11 mouse cellular contexts compared by ENCODE assay signal in genomic region chr1:25033155-25034095, GRCm38 (mm10).
A peak's percentile ranks its signal among the peaks of the same experiment; 100 is the strongest.
DNase-seq lines count a peak whose midpoint lies in the region; ATAC-seq and TF ChIP-seq lines count a peak whose summit lies in the region.
"Had no signal": no experiment of that assay in that cellular context is flagged by ENCODE, and none has a peak within 500 bp of the region (broad histone marks: within the 10 kb centered on the region; RNA-seq: fewer than 3 reads in every experiment).

No protein-coding gene starts in this region.

- no peaks in the 10 kb centered on the region for H3K9me3 ChIP-seq in neural tube, embryonic 13.5 days
- H3K9me3 ChIP-seq: embryonic facial prominence, embryonic 13.5 days; limb, embryonic 13.5 days had no signal

- DNase-seq in cerebellum, adult 2 months: peak; percentile 43 to 76
- DNase-seq in embryo, embryonic 9.5 days (ENCODE audit: extremely low spot score): peak; percentile 15
- DNase-seq in layer of hippocampus, adult 8-10 months (ENCODE audit: low spot score in 2 of 2): peak; percentile 30 to 41
- DNase-seq in heart, postnatal 25 days (ENCODE audit: low spot score): no peak
- DNase-seq in spleen, adult 12 weeks (ENCODE audit: low spot score): no peak
- no peak for DNase-seq in kidney, postnatal 14 days
- no peak for DNase-seq in spleen, postnatal 36 days (ENCODE audit: low spot score in 2 of 2)

- 28% methylated on average over 8 of the region's 8 CpGs for WGBS in cerebellum, adult 2 months
- 45% methylated on average over 8 of the region's 8 CpGs for WGBS in neural tube, embryonic 13.5 days

- no peaks in the 10 kb centered on the region; the same call in 1 of the 2 replicates for H3K4me1 ChIP-seq in cerebellum, adult 2 months (ENCODE audit: control insufficient read depth, insufficient read depth, low read length)
- peaks cover 14% of the 10 kb centered on the region for H3K4me1 ChIP-seq in neural tube, embryonic 13.5 days (replicated peaks)
- H3K4me1 ChIP-seq: embryonic facial prominence, embryonic 13.5 days; limb, embryonic 13.5 days had no signal

- H3K9ac ChIP-seq in neural tube, embryonic 13.5 days: no peak overlapping the region
- H3K9ac ChIP-seq: embryonic facial prominence, embryonic 13.5 days; limb, embryonic 13.5 days had no signal

- intact Hi-C loops in heart, postnatal 25 days (cut with DNase I): no loop called here

- ATAC-seq in neural tube, embryonic 13.5 days (ENCODE audit: low read depth): peak; percentile 96
- ATAC-seq: Patski had no signal

- H3K27me3 ChIP-seq in cerebellum, adult 2 months (ENCODE audit: control insufficient read depth, insufficient read depth, low read length): no peaks in the 10 kb centered on the region
- H3K27me3 ChIP-seq in neural tube, embryonic 13.5 days: no peaks in the 10 kb centered on the region; the same call in 1 of the 2 replicates
- H3K27me3 ChIP-seq: embryonic facial prominence, embryonic 13.5 days; limb, embryonic 13.5 days had no signal

- H3K27ac ChIP-seq in cerebellum, adult 2 months (ENCODE audit: insufficient read depth, low read length): no peak overlapping the region
- H3K27ac ChIP-seq in neural tube, embryonic 13.5 days (replicated peaks): no peak overlapping the region; the same call in 1 of the 2 replicates
- H3K27ac ChIP-seq: embryonic facial prominence, embryonic 13.5 days; limb, embryonic 13.5 days had no signal

- H3K36me3 ChIP-seq in neural tube, embryonic 13.5 days: no peaks in the 10 kb centered on the region
- H3K36me3 ChIP-seq: embryonic facial prominence, embryonic 13.5 days; limb, embryonic 13.5 days had no signal

- H3K4me2 ChIP-seq in neural tube, embryonic 13.5 days: peak overlapping the region; percentile 24; the same call in 1 of the 2 replicates
- H3K4me2 ChIP-seq: embryonic facial prominence, embryonic 13.5 days; limb, embryonic 13.5 days had no signal

- TF ChIP-seq POLR2A in cerebellum, adult 2 months (IDR thresholded peaks at IDR 0.05; ENCODE audit: borderline replicate concordance, insufficient read depth, low read length): no peak

- TF ChIP-seq CTCF in cerebellum, adult 2 months (IDR thresholded peaks at IDR 0.05; ENCODE audit: borderline replicate concordance, insufficient read depth, low read depth, low read length): no peak

- H3K4me3 ChIP-seq in cerebellum, adult 2 months (replicated peaks; ENCODE audit: insufficient read depth, low read depth, low read length): peak overlapping the region; percentile 50
- H3K4me3 ChIP-seq in neural tube, embryonic 13.5 days: no peak overlapping the region
- H3K4me3 ChIP-seq: embryonic facial prominence, embryonic 13.5 days; limb, embryonic 13.5 days had no signal

Comparison
In these comparisons a context has a peak if more than half of its experiments do, and no peak if none do; other contexts are left out.
1. DNase-seq: peak in cerebellum, adult 2 months (2 of 2), embryo, embryonic 9.5 days (single experiment) and layer of hippocampus, adult 8-10 months (2 of 2); none in heart, postnatal 25 days (single experiment), spleen, adult 12 weeks (single experiment), kidney, postnatal 14 days (single experiment) and spleen, postnatal 36 days (0 of 2).